Mouse (Mus musculus) C2C12 (cell line): ENCODE data around the gene Dctpp1. TPM values are rescaled to one million over a fixed set of nuclear protein-coding genes. Genes with fewer than 3 reads are reported as not detected.

Source experiments
- H3K27me3 ChIP-seq: one replicate; pipeline ENCODE4 v1.6.1; 2011; ENCODE audit not compliant: control insufficient read depth, insufficient read depth, insufficient read length
- H3K36me3 ChIP-seq: one replicate; pipeline ENCODE4 v1.6.1; 2011; ENCODE audit not compliant: control insufficient read depth, insufficient read depth
- H3K4me3 ChIP-seq: one replicate; pipeline ENCODE4 v1.5.1; 2011; ENCODE audit warnings: mild to moderate bottlenecking, control low read depth; ENCODE audit not compliant: poor library complexity, insufficient read depth, severe bottlenecking
- H3K79me2 ChIP-seq: one replicate; pipeline ENCODE4 v1.6.1; 2011; ENCODE audit not compliant: control insufficient read depth, insufficient read depth
- H3K79me3 ChIP-seq: one replicate; pipeline ENCODE4 v1.6.1; 2011; ENCODE audit warnings: low read depth, control low read depth
- H3ac ChIP-seq: one replicate; pipeline ENCODE3; 2011; ENCODE audit warnings: low read depth; ENCODE audit not compliant: control insufficient read depth, insufficient read length
- CEBPB ChIP-seq: IDR thresholded peaks from one replicate; pipeline ENCODE4 v1.6.1; 2011; ENCODE audit warnings: low read depth, mild to moderate bottlenecking, control low read depth, moderate library complexity
- CTCF ChIP-seq: IDR thresholded peaks from one replicate; pipeline ENCODE4 v1.5.1; 2011; ENCODE audit not compliant: control insufficient read depth, insufficient read depth, insufficient read length
- FOSL1 ChIP-seq: IDR thresholded peaks from one replicate; pipeline ENCODE4 v1.8.0; 2011; ENCODE audit warnings: mild to moderate bottlenecking, low read length; ENCODE audit not compliant: poor library complexity, insufficient read depth, severe bottlenecking
- MAX ChIP-seq: IDR thresholded peaks from one replicate; pipeline ENCODE4 v1.6.1; 2011; ENCODE audit warnings: mild to moderate bottlenecking, control low read depth
- MYOD1 ChIP-seq: IDR thresholded peaks from one replicate; pipeline ENCODE4 v1.6.1; 2011; ENCODE audit warnings: low read depth; ENCODE audit not compliant: control insufficient read depth, insufficient read length
- MYOG ChIP-seq: IDR thresholded peaks from one replicate; pipeline ENCODE4 v1.6.1; 2011; ENCODE audit not compliant: control insufficient read depth, insufficient read length; ENCODE audit errors: extremely low read depth
- USF1 ChIP-seq: IDR thresholded peaks from one replicate; pipeline ENCODE4 v1.6.1; 2011; ENCODE audit warnings: low read depth, mild to moderate bottlenecking, control low read depth, moderate library complexity
- polyA plus RNA-seq: library from polyadenylated mRNA; unstranded; fragments of >200 nt; fragmentation: generic; extraction: Trizol; gene quantifications from one replicate; pipeline ENCODE4 v1.2.1, GENCODE M21; 2012; ENCODE audit warnings: missing spikeins

The Dctpp1 gene
- polyA plus RNA-seq, 1 experiment, result 226 TPM

DNA sequence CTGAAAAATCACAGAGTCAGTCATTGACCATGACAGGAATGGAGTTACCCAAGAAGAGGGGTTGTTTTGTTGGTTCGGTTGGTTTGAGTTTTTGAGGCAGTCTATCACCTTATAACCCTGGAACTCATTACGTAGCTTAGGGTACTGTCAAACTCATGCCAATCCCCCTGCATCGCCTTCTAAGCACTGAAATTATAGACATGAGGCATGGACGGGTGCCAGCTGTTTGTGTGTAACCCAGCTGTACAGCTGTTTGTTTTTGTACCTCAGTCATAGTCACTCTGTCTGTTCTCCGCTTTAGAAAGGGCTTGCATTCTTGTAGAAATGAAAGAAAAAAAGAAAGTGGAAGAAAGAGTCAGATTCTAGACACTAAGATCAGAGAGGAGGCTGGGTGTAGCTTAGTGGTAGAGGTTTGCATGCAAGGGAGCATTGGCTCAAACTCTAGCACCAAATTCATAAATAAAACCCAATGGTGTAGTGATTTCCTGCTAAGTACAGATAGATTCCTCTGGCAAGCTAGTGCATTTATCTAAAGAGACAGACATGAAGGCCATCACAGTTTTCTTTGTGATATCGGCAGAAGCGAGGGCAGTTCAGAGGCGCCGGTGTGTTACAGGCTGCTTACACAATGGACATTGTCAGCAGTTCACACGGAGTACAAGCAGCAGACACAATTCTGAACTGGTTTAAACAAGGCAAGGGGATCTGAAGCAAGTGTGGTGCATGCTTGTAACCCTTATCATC is 1.9 kb upstream of the Dctpp1 start:
- Histone ChIP-seq H3K79me3 (peaks cover 5% of the 10 kb centered on the region), H3K36me3 (no peaks in the 10 kb centered on the region), H3K27me3 (no peaks in the 10 kb centered on the region), H3K4me3 (no peak overlapping the region), H3ac (no peak overlapping the region), H3K79me2 (peaks cover 17% of the 10 kb centered on the region)
- TF ChIP-seq CTCF (no peak), MYOG (no peak), MAX (no peak), MYOD1 (no peak), USF1 (no peak), FOSL1 (no peak), CEBPB (no peak)

DNA sequence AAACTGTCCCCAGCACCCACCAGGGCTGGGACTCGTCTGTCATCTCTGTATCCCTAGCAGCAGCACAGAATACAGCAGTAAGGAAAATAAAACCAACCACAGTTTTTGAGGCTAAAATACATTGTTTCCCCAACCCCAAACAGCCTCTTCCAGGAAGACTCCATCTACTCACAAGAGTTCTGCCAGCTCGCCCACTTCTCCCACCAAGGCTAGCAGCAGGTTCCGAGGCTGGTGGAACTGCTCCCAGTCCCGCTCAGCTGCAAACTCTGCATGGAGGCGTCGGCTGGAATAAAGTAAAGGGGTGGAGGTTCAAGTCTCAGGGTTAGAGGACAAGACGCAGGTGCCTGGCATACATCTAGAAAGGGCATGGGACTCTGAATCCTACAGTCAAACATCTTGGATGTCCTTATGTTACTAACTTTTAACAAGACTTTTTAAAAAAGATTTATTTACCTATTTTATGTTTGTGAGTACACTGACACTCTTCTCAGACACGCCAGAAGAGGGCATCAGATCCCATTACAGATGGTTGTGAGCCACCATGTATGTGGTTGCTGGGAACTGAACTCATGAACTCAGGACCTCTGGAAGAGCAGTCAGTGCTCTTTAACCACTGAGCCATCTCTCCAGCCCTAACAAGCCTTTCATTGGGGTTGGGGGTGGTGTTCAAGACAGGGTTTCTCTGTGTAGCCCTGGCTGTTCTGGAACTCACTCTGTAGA is 1.2 kb downstream of the Dctpp1 start:
- Histone ChIP-seq H3ac (no peak overlapping the region), H3K79me3 (peaks cover 5% of the 10 kb centered on the region), H3K36me3 (peaks cover 13% of the 10 kb centered on the region), H3K79me2 (peaks cover 17% of the 10 kb centered on the region), H3K4me3 (peak overlapping the region; percentile 61), H3K27me3 (no peaks in the 10 kb centered on the region)
- TF ChIP-seq CTCF, result no peak
- TF ChIP-seq CEBPB, result no peak
- TF ChIP-seq MYOG, result no peak
- no peak for TF ChIP-seq FOSL1
- no peak for TF ChIP-seq MYOD1
- TF ChIP-seq MAX, result no peak
- no peak for TF ChIP-seq USF1

DNA sequence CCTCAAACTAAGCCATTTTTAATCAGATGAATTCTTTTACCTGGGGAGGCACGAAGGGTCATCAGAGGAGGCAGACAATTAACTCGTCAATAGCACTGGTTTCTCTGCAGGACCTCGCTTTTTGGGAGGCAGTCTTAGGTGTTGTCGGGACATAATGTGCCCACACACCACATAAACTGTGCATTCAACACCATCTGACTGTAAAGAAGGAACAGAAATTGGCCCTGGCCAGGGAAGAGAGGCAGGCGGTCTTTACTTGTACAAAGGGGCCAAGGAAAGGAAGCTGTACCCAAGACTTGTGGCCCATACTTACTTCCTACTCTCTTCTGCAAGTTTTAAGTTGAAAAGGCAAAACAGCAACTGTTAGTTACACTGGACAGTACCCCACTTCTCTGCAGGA is 4.0 kb downstream of the Dctpp1 start:
- Histone ChIP-seq H3K36me3 (peaks cover 13% of the 10 kb centered on the region), H3K27me3 (no peaks in the 10 kb centered on the region), H3K79me2 (peaks cover 17% of the 10 kb centered on the region), H3ac (no peak overlapping the region), H3K4me3 (no peak overlapping the region), H3K79me3 (peaks cover 5% of the 10 kb centered on the region)
- no peak for TF ChIP-seq CTCF
- TF ChIP-seq CEBPB, result no peak
- TF ChIP-seq FOSL1, result no peak
- TF ChIP-seq USF1, result no peak
- TF ChIP-seq MAX, result no peak
- TF ChIP-seq MYOG, result no peak
- TF ChIP-seq MYOD1, result no peak

DNA sequence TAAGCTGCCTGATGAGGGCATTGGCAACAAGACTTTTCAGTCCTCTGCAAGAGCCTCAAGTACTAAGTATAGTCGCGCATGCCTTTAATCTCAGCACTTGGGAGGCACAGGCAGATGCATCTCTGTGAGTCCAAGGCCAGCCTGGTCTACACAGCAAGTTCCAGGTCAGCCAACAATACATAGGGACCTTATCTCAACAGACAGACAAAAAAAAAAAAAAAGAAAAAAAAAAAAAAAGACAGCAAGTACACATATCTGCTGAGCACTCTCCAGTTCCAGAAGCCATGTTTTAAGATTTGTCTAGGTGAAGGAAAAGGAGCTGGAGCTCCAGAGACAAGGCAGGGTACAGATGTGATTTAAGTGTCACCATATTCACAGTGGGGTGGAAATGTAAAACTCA is 4.5 kb downstream of the Dctpp1 start:
- Histone ChIP-seq H3K27me3 (no peaks in the 10 kb centered on the region), H3K4me3 (no peak overlapping the region), H3K79me2 (peaks cover 17% of the 10 kb centered on the region), H3ac (no peak overlapping the region), H3K79me3 (peaks cover 5% of the 10 kb centered on the region), H3K36me3 (peaks cover 13% of the 10 kb centered on the region)
- TF ChIP-seq MYOD1 (no peak), MAX (no peak), FOSL1 (no peak), MYOG (no peak), CTCF (no peak)

DNA sequence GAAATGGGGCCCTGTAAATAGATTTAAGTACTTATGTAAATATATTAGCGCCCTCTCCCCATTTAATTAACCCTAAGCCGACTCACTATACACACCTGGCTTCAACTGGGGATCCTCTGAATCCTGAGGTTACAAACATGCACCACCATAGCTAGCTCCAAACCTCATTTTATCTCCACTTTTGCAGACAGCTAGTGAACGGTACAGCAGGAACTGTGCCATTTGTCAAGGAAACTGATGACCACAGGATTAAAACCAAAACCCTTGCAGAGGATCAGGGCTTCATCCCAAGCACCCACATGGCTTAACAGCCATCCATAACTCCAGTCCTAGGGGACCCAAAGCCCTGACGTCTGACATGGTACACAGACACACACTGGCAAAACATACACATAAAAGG is 5.5 kb downstream of the Dctpp1 start:
- peaks cover 13% of the 10 kb centered on the region for H3K36me3 ChIP-seq
- H3K27me3 ChIP-seq, result no peaks in the 10 kb centered on the region
- H3K79me3 ChIP-seq, result peaks cover 2% of the 10 kb centered on the region
- H3K4me3 ChIP-seq, result no peak overlapping the region
- no peak for TF ChIP-seq MAX
- no peak overlapping the region for H3ac ChIP-seq
- H3K79me2 ChIP-seq, result peaks cover 14% of the 10 kb centered on the region
